Mouse (Mus musculus) liver, embryonic 12.5 days (tissue): Measurements from ENCODE around the gene Heatr9. TPM values are rescaled to one million over a fixed set of nuclear protein-coding genes. Genes with fewer than 3 reads are reported as not detected.
"Not testable (repeated sequence)": the region's sequence is repeated elsewhere in the genome, so short reads cannot be mapped to it uniquely, and the experiment has no call there.

Source experiments
- ATAC-seq: fragments of 200-750 bp; cut with Nextera tagmentation; 2 replicates; pipeline ENCODE4 v1.8.0; 2017; ENCODE audit warnings: moderate number of reproducible peaks, mild to moderate bottlenecking, moderate library complexity
- H3K27ac ChIP-seq: fragments of 300-500 bp; sonication (generic); 2 replicates; pipeline ENCODE4 v1.5.1; 2016; ENCODE audit warnings: mild to moderate bottlenecking
- H3K27me3 ChIP-seq: fragments of 300-500 bp; sonication (generic); replicated peaks from 2 replicates; pipeline ENCODE4 v1.6.1; 2016; ENCODE audit warnings: mild to moderate bottlenecking, moderate library complexity
- H3K36me3 ChIP-seq: fragments of 300-500 bp; sonication (generic); 2 replicates; pipeline ENCODE4 v1.6.1; 2016; ENCODE audit warnings: mild to moderate bottlenecking, moderate library complexity
- H3K4me1 ChIP-seq: fragments of 300-500 bp; sonication (generic); 2 replicates; pipeline ENCODE4 v1.6.1; 2016
- H3K4me2 ChIP-seq: fragments of 300-500 bp; sonication (generic); 2 replicates; pipeline ENCODE4 v1.6.1; 2016; ENCODE audit warnings: mild to moderate bottlenecking, moderate library complexity
- H3K4me3 ChIP-seq: fragments of 300-500 bp; sonication (generic); 2 replicates; pipeline ENCODE4 v1.5.1; 2016; ENCODE audit warnings: mild to moderate bottlenecking, moderate library complexity
- H3K9ac ChIP-seq: fragments of 300-500 bp; sonication (generic); 2 replicates; pipeline ENCODE4 v1.6.1; 2016; ENCODE audit warnings: mild to moderate bottlenecking, moderate library complexity
- H3K9me3 ChIP-seq: fragments of 300-500 bp; sonication (generic); replicated peaks from 2 replicates; pipeline ENCODE4 v1.6.1; 2016; ENCODE audit warnings: mild to moderate bottlenecking, moderate library complexity
- WGBS: fragments of 180-500 bp; shearing (Covaris S2); methylation state at CpG from one replicate; pipeline ENCODE4 v1.1.7; 2016; ENCODE audit not compliant: insufficient replicate concordance; 5-methylcytosine and 5-hydroxymethylcytosine counted together
- polyA plus RNA-seq: library from polyadenylated mRNA; unstranded; fragments of >200 nt; fragmentation: Nextera tagmentation; extraction: Ambion mirVana; gene quantifications from 2 replicates; pipeline ENCODE4 v1.2.1, GENCODE M21; 2016

The Heatr9 gene
- polyA plus RNA-seq, 1 experiment from 2014 or later, result not detected

DNA sequence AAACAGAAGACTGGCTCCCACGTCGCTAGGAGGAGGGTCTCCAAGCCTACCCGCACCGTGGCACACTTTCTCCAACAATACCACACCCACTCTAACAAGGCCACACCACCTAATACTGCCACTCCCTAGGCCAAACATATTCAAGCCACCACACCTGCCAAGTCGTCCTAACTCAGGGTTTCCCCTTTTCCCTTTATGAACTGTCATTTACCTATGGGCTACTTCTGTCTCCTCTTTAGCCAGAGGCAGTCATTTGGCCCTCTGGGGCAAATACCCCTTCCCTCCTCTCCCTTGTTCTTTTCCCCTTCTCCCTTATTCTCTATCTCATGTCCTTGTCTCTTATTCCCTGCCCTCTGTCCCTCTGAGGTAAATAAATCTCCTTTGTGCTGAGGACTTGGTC lies 29.7 kb upstream of the Heatr9 start:
- H3K9me3 ChIP-seq, result no peaks in the 10 kb centered on the region
- no peak overlapping the region for H3K9ac ChIP-seq
- no peak overlapping the region for H3K4me2 ChIP-seq
- no peak overlapping the region for H3K4me3 ChIP-seq
- no peaks in the 10 kb centered on the region for H3K27me3 ChIP-seq
- no peaks in the 10 kb centered on the region for H3K4me1 ChIP-seq
- no peaks in the 10 kb centered on the region for H3K36me3 ChIP-seq
- ATAC-seq, result no peak
- H3K27ac ChIP-seq, result no peak overlapping the region
- WGBS, result 88% methylated on average over 5 of the region's 5 CpGs

DNA sequence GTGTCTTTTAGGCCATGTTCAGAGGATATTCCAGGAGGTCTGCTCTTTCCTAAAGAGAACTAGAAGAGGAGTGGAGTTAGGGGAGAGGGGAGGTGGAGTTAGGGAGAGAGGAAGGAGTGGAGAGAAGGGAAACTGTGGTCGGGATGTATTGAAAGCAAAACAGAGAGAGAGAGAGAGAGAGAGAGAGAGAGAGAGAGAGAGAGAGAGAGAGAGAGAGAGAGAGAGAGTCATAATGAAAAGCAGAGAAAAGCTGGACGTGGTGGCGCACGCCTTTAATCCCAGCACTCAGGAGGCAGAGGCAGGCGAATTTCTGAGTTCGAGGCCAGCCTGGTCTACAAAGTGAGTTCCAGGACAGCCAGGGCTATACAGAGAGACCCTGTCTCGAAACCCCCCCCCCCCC lies 29.1 kb upstream of the Heatr9 start:
- not testable (repeated sequence) for H3K27me3 ChIP-seq, H3K4me1 ChIP-seq, H3K9ac ChIP-seq, ATAC-seq, H3K9me3 ChIP-seq, H3K27ac ChIP-seq, H3K4me3 ChIP-seq, H3K4me2 ChIP-seq, H3K36me3 ChIP-seq
- WGBS, result 64% methylated on average over 7 of the region's 7 CpGs

DNA sequence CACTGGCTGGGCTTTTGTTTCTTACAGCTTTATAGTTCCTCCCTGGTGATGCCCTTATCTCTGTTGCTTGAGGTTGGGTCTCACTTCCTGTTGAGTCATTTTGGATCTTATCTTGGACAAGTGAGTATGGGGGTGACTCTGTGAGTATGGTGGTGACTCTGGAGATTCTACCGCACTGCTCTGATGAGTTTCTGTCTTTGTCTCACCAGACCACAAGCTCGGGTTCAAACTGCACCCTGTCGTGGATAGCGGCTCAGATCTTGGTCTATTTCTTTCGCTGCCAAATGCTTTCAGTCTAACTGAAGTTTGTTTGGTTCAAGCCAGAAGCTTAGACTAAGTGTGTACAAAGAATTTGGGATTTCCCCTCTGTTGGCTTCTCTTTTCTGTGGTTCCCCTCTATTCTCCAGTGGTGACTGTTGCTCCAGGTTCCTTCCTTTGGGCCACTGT lies 28.2 kb upstream of the Heatr9 start:
- Histone ChIP-seq H3K36me3 (no peaks in the 10 kb centered on the region), H3K4me1 (no peaks in the 10 kb centered on the region), H3K27me3 (no peaks in the 10 kb centered on the region), H3K4me3 (no peak overlapping the region), H3K9me3 (no peaks in the 10 kb centered on the region), H3K27ac (no peak overlapping the region), H3K4me2 (no peak overlapping the region), H3K9ac (no peak overlapping the region)
- no peak for ATAC-seq
- 22% methylated on average over 5 of the region's 5 CpGs for WGBS

- H3K27me3 ChIP-seq, result no peaks in the 10 kb centered on the region
- H3K4me1 ChIP-seq, result no peaks in the 10 kb centered on the region
- H3K4me2 ChIP-seq, result no peak overlapping the region
- H3K36me3 ChIP-seq, result no peaks in the 10 kb centered on the region
- no peak for ATAC-seq
- H3K27ac ChIP-seq, result no peak overlapping the region
- H3K9ac ChIP-seq, result no peak overlapping the region
- H3K9me3 ChIP-seq, result no peaks in the 10 kb centered on the region
- no peak overlapping the region for H3K4me3 ChIP-seq
- WGBS, result 48% methylated on average over 3 of the region's 3 CpGs
These were observed 22.2 kb upstream of the Heatr9 start for GRCm38 (mm10) chr11:83544214-83544613.

- ATAC-seq, result no peak
- H3K4me3 ChIP-seq, result no peak overlapping the region
- no peaks in the 10 kb centered on the region for H3K9me3 ChIP-seq
- H3K27ac ChIP-seq, result no peak overlapping the region
- no peaks in the 10 kb centered on the region for H3K27me3 ChIP-seq
- 0 out of 2 replicates have a peak, but pooled peaks cover 6% of the 10 kb centered on the region for H3K4me1 ChIP-seq
- no peak overlapping the region for H3K9ac ChIP-seq
- no peak overlapping the region for H3K4me2 ChIP-seq
- H3K36me3 ChIP-seq, result no peaks in the 10 kb centered on the region
- WGBS, result 63% methylated on average over 3 of the region's 3 CpGs
These were observed 19.4 kb upstream of the Heatr9 start for GRCm38 (mm10) chr11:83541415-83541814.

DNA sequence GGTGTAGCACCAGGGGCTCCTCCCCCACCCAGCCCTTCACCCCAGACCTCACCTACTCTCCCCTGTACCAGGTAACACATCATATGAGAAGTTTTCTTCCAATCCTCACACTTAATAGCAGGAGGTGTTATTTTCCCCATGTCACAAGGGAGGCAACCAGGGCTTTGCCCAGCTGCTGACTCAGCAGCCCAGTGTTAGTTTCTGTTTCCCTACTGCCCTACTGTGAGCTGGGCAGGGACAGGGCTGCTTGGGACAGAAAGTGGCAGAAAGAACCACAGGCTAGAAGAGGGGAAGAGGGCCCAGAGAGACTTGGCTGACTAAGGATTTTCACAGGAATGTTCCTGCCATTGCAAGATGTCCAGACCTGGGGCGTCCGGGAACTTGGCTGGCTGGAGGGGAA lies 19.0 kb upstream of the Heatr9 start:
- Histone ChIP-seq H3K4me2 (no peak overlapping the region), H3K9me3 (no peaks in the 10 kb centered on the region), H3K4me3 (no peak overlapping the region), H3K27me3 (no peaks in the 10 kb centered on the region), H3K4me1 (peaks cover 10% of the 10 kb centered on the region; the same call in 1 of the 2 replicates), H3K9ac (no peak overlapping the region), H3K27ac (no peak overlapping the region), H3K36me3 (no peaks in the 10 kb centered on the region)
- 69% methylated on average over 2 of the region's 2 CpGs for WGBS
- ATAC-seq, result no peak

DNA sequence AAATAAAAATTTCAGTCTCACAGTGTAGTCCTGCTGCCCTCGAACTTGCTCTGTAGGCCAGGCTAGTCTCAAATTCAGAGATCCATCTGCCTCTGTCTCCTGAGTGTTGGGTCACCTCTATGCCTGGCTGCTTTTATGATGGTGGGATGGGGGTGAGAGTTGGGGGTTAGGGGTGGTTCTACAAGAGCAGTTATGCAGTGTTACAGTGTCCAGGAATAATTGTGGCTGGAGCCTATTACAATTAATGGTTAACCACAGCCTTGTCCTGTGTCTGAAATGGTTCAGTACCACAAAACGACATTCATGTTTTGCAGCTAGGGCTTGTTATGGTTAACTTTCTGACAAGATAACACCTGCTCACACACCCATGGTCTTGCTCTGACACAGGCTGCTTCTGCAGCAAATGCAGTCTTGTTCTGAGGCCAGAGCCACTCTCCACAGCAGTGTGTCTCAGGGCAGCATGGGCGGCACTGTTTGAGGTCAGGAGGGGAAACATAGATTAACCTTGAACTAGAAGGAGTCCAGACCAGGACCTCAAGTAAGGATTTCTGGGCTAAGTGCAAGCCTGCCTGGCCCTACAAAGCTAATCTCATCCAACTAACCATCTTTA lies 16.8 kb upstream of the Heatr9 start:
- no peak for ATAC-seq
- Histone ChIP-seq H3K9ac (no peak overlapping the region), H3K4me3 (no peak overlapping the region), H3K27me3 (no peaks in the 10 kb centered on the region), H3K27ac (no peak overlapping the region), H3K36me3 (no peaks in the 10 kb centered on the region), H3K4me1 (peaks cover 10% of the 10 kb centered on the region; the same call in 1 of the 2 replicates), H3K9me3 (no peaks in the 10 kb centered on the region), H3K4me2 (no peak overlapping the region)
- 43% methylated on average over 3 of the region's 3 CpGs for WGBS

DNA sequence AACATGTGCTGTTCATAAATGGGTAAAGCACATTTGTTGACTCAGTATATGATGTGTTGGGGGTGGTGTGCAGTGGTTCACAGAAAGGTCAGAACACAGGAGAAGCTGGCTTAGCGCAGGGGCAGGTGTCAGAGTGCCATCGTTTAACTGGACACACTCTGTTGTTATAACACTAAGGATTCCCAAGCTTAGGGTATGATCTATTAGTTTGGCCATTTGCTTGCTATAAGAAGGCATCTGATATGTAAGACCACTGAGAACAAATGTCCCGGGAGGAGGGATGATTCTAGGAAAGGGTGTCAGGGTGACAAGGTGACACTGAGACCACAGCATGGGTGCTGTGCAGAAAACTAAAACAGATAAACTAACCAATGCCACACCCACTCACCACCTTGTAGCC lies 14.9 kb upstream of the Heatr9 start:
- Histone ChIP-seq H3K9ac (no peak overlapping the region), H3K36me3 (no peaks in the 10 kb centered on the region), H3K27me3 (no peaks in the 10 kb centered on the region), H3K4me3 (no peak overlapping the region), H3K4me1 (peaks cover 10% of the 10 kb centered on the region; the same call in 1 of the 2 replicates), H3K27ac (no peak overlapping the region), H3K4me2 (no peak overlapping the region), H3K9me3 (no peaks in the 10 kb centered on the region)
- 51% methylated on average over 3 of the region's 3 CpGs for WGBS
- no peak for ATAC-seq

DNA sequence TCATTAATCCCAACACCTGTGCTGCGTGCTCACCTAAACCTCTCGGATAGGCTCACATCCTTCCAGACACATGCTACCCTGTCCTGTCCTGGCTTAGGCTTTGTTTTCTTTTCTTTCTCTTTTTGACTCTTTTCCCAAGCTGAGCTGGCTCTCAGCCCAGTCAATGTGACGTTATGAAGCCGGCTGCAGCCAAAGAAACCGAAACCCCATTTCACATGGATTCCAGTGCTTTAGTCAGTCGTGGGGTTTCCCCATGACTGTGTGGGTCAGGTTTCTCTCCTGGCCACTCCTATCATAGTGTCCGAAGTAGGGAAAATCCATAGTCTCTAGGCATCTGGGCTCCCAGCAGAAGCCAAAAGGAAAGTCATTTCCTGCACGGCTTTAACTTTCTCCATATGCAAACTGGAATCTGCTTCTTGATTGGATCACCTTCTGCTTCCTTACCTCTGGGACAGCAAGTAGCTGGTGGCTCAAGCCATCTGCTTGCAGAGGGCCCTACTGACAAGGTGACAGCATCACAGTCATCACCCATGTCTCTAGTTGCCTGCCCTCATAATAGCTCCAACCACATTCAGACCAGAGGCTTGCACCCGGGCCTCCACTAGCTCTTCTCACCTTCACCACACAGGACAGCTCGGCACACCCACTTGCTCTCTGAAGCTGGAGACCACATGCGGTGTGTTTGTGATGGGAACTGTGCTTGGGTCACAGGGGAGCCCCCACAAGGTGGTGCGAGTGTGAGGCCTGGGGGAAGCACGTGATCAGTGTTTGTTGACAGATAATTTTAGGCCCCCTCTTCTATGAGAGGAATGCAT lies 12.8 kb upstream of the Heatr9 start:
- H3K9me3 ChIP-seq, result no peaks in the 10 kb centered on the region
- no peak for ATAC-seq
- no peak overlapping the region for H3K27ac ChIP-seq
- WGBS, result 59% methylated on average over 13 of the region's 13 CpGs
- H3K4me3 ChIP-seq, result no peak overlapping the region
- H3K27me3 ChIP-seq, result no peaks in the 10 kb centered on the region
- H3K4me1 ChIP-seq, result peaks cover 10% of the 10 kb centered on the region; the same call in 1 of the 2 replicates
- H3K4me2 ChIP-seq, result no peak overlapping the region
- no peak overlapping the region for H3K9ac ChIP-seq
- no peaks in the 10 kb centered on the region for H3K36me3 ChIP-seq

GRCm38 (mm10) chr11:83534143-83534542 lies 12.2 kb upstream of the Heatr9 start:
- no peak for ATAC-seq
- no peak overlapping the region for H3K9ac ChIP-seq
- WGBS, result 65% methylated on average over 8 of the region's 8 CpGs
- no peak overlapping the region for H3K4me3 ChIP-seq
- H3K9me3 ChIP-seq, result no peaks in the 10 kb centered on the region
- no peak overlapping the region for H3K27ac ChIP-seq
- H3K4me2 ChIP-seq, result no peak overlapping the region
- H3K36me3 ChIP-seq, result no peaks in the 10 kb centered on the region
- no peaks in the 10 kb centered on the region for H3K27me3 ChIP-seq
- H3K4me1 ChIP-seq, result peaks cover 10% of the 10 kb centered on the region; the same call in 1 of the 2 replicates

DNA sequence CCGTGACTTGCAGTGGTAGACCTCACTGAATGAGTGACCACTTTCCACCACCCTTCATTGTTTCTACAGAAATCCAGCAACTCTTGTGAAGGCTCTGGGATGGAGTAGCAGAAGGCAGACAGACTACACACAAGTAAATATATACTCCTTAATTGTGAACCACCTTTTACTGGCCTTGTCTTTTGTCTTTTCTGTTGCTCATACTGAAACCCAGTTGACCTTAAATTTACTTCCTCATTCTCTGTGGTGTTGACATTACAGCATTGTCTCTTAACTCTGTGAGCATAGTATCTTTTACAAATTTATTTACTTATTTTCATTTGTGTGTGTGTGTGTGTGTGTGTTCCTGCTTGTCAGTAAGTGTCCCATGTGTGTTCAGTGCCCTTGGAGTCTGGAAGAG lies 11.2 kb upstream of the Heatr9 start:
- no peak overlapping the region for H3K4me3 ChIP-seq
- no peaks in the 10 kb centered on the region for H3K9me3 ChIP-seq
- no peak for ATAC-seq
- WGBS, result 68% methylated on average over 1 of the region's 1 CpGs
- H3K4me1 ChIP-seq, result peaks cover 10% of the 10 kb centered on the region; the same call in 1 of the 2 replicates
- no peak overlapping the region for H3K27ac ChIP-seq
- H3K4me2 ChIP-seq, result no peak overlapping the region
- no peaks in the 10 kb centered on the region for H3K27me3 ChIP-seq
- no peak overlapping the region for H3K9ac ChIP-seq
- no peaks in the 10 kb centered on the region for H3K36me3 ChIP-seq

DNA sequence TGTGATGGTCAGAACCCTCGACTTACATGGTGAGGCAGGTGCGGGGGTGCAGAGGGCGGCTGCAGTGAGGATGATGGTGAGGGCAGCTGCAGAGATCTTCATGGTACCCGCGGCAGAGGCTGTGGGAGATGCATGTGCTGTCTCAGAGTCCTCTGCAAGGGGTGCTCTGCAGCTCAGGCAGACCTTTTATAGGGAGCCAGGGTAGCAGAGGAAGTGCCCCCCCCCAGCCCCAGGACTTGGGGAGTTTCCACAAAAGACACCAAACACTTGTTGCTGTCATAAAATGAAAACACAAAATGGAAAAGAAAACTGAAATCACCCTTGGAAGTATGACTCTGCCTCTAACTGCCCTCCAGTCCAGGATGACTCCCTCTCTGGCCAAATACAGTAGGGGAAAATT lies 8.4 kb upstream of the Heatr9 start, which contains the start of gene Ccl5:
TSS of gene Ccl5 (minus strand) at position 159 of the 400 bp plus-strand sequence.
- no peak within 1 kb of the TSS for H3K4me3 ChIP-seq
- H3K27me3 ChIP-seq, result no peaks in the 10 kb centered on the region
- no peak for ATAC-seq
- 68% methylated on average over 5 of the region's 5 CpGs for WGBS
- no peaks in the 10 kb centered on the region for H3K4me1 ChIP-seq
- H3K36me3 ChIP-seq, result no peaks in the 10 kb centered on the region
- no peak within 1 kb of the TSS for H3K27ac ChIP-seq
- H3K4me2 ChIP-seq, result no peak within 1 kb of the TSS
- no peaks in the 10 kb centered on the region for H3K9me3 ChIP-seq
- H3K9ac ChIP-seq, result no peak within 1 kb of the TSS
